8 mouse cellular contexts compared by ENCODE assay signal in genomic region chr8:74994540-74994939, GRCm38 (mm10). TPM values are rescaled to one million over a fixed set of nuclear protein-coding genes. Genes with fewer than 3 reads are reported as not detected.
DNase-seq lines count a peak whose midpoint lies in the region; ATAC-seq and TF ChIP-seq lines count a peak whose summit lies in the region.

No protein-coding gene starts in this region.

- DNase-seq in layer of hippocampus, adult 2 months (ENCODE audit: low spot score in 2 of 2), result no peak
- DNase-seq in layer of hippocampus, postnatal 10 days (ENCODE audit: low spot score in 2 of 2), result no peak
- peak; percentile 23 for DNase-seq in liver
- DNase-seq in urinary bladder, postnatal 4 days (ENCODE audit: low spot score in 2 of 2), result no peak
- DNase-seq in layer of hippocampus, adult 18-20 months (ENCODE audit: low spot score in 2 of 2), result no peak

- WGBS in heart, embryonic 15.5 days, result 5% methylated on average over 7 of the region's 7 CpGs
- 4% methylated on average over 7 of the region's 7 CpGs for WGBS in olfactory bulb, adult 2 months

- H3K27ac ChIP-seq in layer of hippocampus, adult 2 months, result peak overlapping the region; percentile 99; the same call in 1 of the 2 replicates
- no peak overlapping the region for H3K27ac ChIP-seq in brown adipose tissue, adult 24 weeks (replicated peaks; ENCODE audit: low read depth, low read length)
- H3K27ac ChIP-seq in heart, embryonic 15.5 days, result peak overlapping the region; percentile 93; the same call in 1 of the 2 replicates
- H3K27ac ChIP-seq in olfactory bulb, adult 2 months (ENCODE audit: insufficient read depth, low read depth, low read length), result no peak overlapping the region

- no peaks in the 10 kb centered on the region for H3K9me3 ChIP-seq in heart, embryonic 15.5 days (replicated peaks)

- no peak for ATAC-seq in heart, embryonic 15.5 days (replicated peaks; ENCODE audit: insufficient number of reproducible peaks, insufficient read depth, low FRiP score, low read depth)

- no peak for TF ChIP-seq CTCF in layer of hippocampus, adult 2 months (conservative IDR thresholded peaks at IDR 0.05)
- TF ChIP-seq CTCF in olfactory bulb, adult 2 months (IDR thresholded peaks at IDR 0.05; ENCODE audit: insufficient read depth, low read depth, low read length), result no peak

- H3K36me3 ChIP-seq in heart, embryonic 15.5 days, result peaks cover 10% of the 10 kb centered on the region

- peaks cover 3% of the 10 kb centered on the region; the same call in 1 of the 2 replicates for H3K4me1 ChIP-seq in brown adipose tissue, adult 24 weeks (ENCODE audit: control insufficient read depth, insufficient read depth, insufficient read length, low read length)
- peaks cover 13% of the 10 kb centered on the region; the same call in 1 of the 2 replicates for H3K4me1 ChIP-seq in heart, embryonic 15.5 days (replicated peaks)
- peaks cover 2% of the 10 kb centered on the region; the same call in 1 of the 2 replicates for H3K4me1 ChIP-seq in olfactory bulb, adult 2 months (ENCODE audit: control insufficient read depth, insufficient read depth, low read length)

- peak overlapping the region; percentile 68 for H3K4me2 ChIP-seq in heart, embryonic 15.5 days

- peak overlapping the region; percentile 79 for H3K4me3 ChIP-seq in layer of hippocampus, adult 2 months
- H3K4me3 ChIP-seq in brown adipose tissue, adult 24 weeks (ENCODE audit: insufficient read depth, low read depth, low read length), result peak overlapping the region; percentile 87
- peak overlapping the region; percentile 65 for H3K4me3 ChIP-seq in heart, embryonic 15.5 days
- H3K4me3 ChIP-seq in olfactory bulb, adult 2 months (ENCODE audit: insufficient read depth, low read depth, low read length), result peak overlapping the region; percentile 13; the same call in 1 of the 2 replicates

- H3K9ac ChIP-seq in heart, embryonic 15.5 days, result peak overlapping the region; percentile 95

- no peak for TF ChIP-seq POLR2A in olfactory bulb, adult 2 months (IDR thresholded peaks at IDR 0.05; ENCODE audit: insufficient read depth, low read depth, low read length)

- H3K27me3 ChIP-seq in heart, embryonic 15.5 days, result no peaks in the 10 kb centered on the region

RNA-seq across cellular contexts. Expression of gene Hmgxb4, which starts 1.4 kb away (rescaled TPM):
- total RNA-seq in layer of hippocampus, adult 2 months (2021), result 10 to 100 TPM; 20.6 to 22.0 TPM
- 10 to 100 TPM; 26.2 to 30.3 TPM for total RNA-seq in layer of hippocampus, postnatal 10 days (2021)
- polyA plus RNA-seq in brown adipose tissue, adult 24 weeks (2012; ENCODE audit: insufficient read depth, insufficient read length, missing spikeins), result 7.4 and 9.7 TPM in 2 replicates
- polyA plus RNA-seq in heart, embryonic 15.5 days (2015; fragmentation: Nextera tagmentation; extraction: Ambion mirVana), result 18.2 and 18.3 TPM in 2 replicates
- not detected in 2 replicates for polyA plus RNA-seq in olfactory bulb, adult 2 months (2012; ENCODE audit: insufficient read depth, insufficient read length, low replicate concordance, missing spikeins)
- total RNA-seq in layer of hippocampus, adult 18-20 months (2021), result 10 to 100 TPM; 18.6 to 25.0 TPM

RNA-seq across cellular contexts. Expression of gene Tom1, which starts 39.0 kb away (rescaled TPM):
- total RNA-seq in layer of hippocampus, adult 2 months (2021), result 10 to 100 TPM; 38.7 to 40.5 TPM
- 10 to 100 TPM; 34.8 to 36.7 TPM for total RNA-seq in layer of hippocampus, postnatal 10 days (2021)
- 21.7 and 21.8 TPM in 2 replicates for polyA plus RNA-seq in brown adipose tissue, adult 24 weeks (2012; ENCODE audit: insufficient read depth, insufficient read length, missing spikeins)
- polyA plus RNA-seq in heart, embryonic 15.5 days (2015; fragmentation: Nextera tagmentation; extraction: Ambion mirVana), result 41.3 and 46.9 TPM in 2 replicates
- polyA plus RNA-seq in olfactory bulb, adult 2 months (2012; ENCODE audit: insufficient read depth, insufficient read length, low replicate concordance, missing spikeins), result 280 TPM in 1 of 2 replicates, not detected in the other
- total RNA-seq in layer of hippocampus, adult 18-20 months (2021), result 10 to 100 TPM; 40.4 to 42.5 TPM

Comparison
In these comparisons a context has a peak if more than half of its experiments do, and no peak if none do; other contexts are left out.
1. H3K27ac ChIP-seq: peak in layer of hippocampus, adult 2 months (single experiment) and heart, embryonic 15.5 days (single experiment); none in brown adipose tissue, adult 24 weeks (single experiment) and olfactory bulb, adult 2 months (single experiment).
2. H3K4me3 ChIP-seq: peak in every context shown above with its lines; median percentile 87 in brown adipose tissue, adult 24 weeks; 79 in layer of hippocampus, adult 2 months; 65 in heart, embryonic 15.5 days; 13 in olfactory bulb, adult 2 months.